ENCODE assay signal across 10 mouse cellular contexts in genomic region chr5:76869553-76869952, GRCm38 (mm10). TPM values are rescaled to one million over a fixed set of nuclear protein-coding genes. Genes with fewer than 3 reads are reported as not detected.
DNase-seq lines count a peak whose midpoint lies in the region; ATAC-seq lines count a peak whose summit lies in the region.
"Had no signal": no experiment of that assay in that cellular context is flagged by ENCODE, and none has a peak within 500 bp of the region (broad histone marks: within the 10 kb centered on the region; RNA-seq: fewer than 3 reads in every experiment).

No protein-coding gene starts in this region.

- DNase-seq in kidney, adult 11 months: no peak
- no peak for DNase-seq in intestine, embryonic 14.5 days (ENCODE audit: low spot score)
- DNase-seq in midbrain, embryonic 14.5 days: no peak
- DNase-seq in ovary, adult 18-20 months (ENCODE audit: low spot score): no peak
- DNase-seq in left cerebral cortex, adult 9 months (ENCODE audit: low spot score in 2 of 2): no peak
- DNase-seq: cerebellum, adult 2 months; heart, adult 11 months had no signal

- 60% methylated on average over 6 of the region's 6 CpGs for WGBS in kidney, embryonic 14.5 days
- 66% methylated on average over 6 of the region's 6 CpGs for WGBS in intestine, embryonic 14.5 days
- WGBS in midbrain, embryonic 14.5 days: 47% methylated on average over 6 of the region's 6 CpGs

- no peaks in the 10 kb centered on the region for H3K27me3 ChIP-seq in kidney, embryonic 14.5 days (ENCODE audit: control insufficient read depth, insufficient read depth, low read length)
- H3K27me3 ChIP-seq in intestine, embryonic 14.5 days (replicated peaks; ENCODE audit: control insufficient read depth, insufficient read depth, low read length): no peaks in the 10 kb centered on the region
- H3K27me3 ChIP-seq in midbrain, embryonic 14.5 days (ENCODE audit: control insufficient read depth, insufficient read depth, low read length): no peaks in the 10 kb centered on the region

- ATAC-seq in kidney, embryonic 14.5 days (ENCODE audit: low FRiP score, low TSS enrichment): no peak
- ATAC-seq in common myeloid progenitor, adult 5-6 weeks (replicated peaks; ENCODE audit: low read depth, poor library complexity, severe bottlenecking): 0 out of 2 replicates have a peak, but pooled peaks have one; percentile 53
- ATAC-seq in intestine, embryonic 14.5 days (replicated peaks; ENCODE audit: low FRiP score, low TSS enrichment, low read depth): no peak
- ATAC-seq in midbrain, embryonic 14.5 days (ENCODE audit: low FRiP score, low TSS enrichment): no peak
- ATAC-seq in activated CD4-positive, CD25-positive, alpha-beta regulatory T cell, adult 4 months: no peak

- peak overlapping the region; percentile 43 for H3K4me2 ChIP-seq in kidney, embryonic 14.5 days (replicated peaks; ENCODE audit: low read depth, low read length)
- H3K4me2 ChIP-seq in intestine, embryonic 14.5 days (ENCODE audit: low read length): peak overlapping the region; percentile 47
- peak overlapping the region; percentile 32; the same call in 1 of the 2 replicates for H3K4me2 ChIP-seq in midbrain, embryonic 14.5 days (ENCODE audit: low read length)

- H3K4me1 ChIP-seq in kidney, embryonic 14.5 days (ENCODE audit: control insufficient read depth, insufficient read depth, low read length): no peaks in the 10 kb centered on the region
- H3K4me1 ChIP-seq in intestine, embryonic 14.5 days (replicated peaks; ENCODE audit: control insufficient read depth, insufficient read depth, low read length): 0 out of 2 replicates have a peak, but pooled peaks cover 3% of the 10 kb centered on the region
- H3K4me1 ChIP-seq in midbrain, embryonic 14.5 days (ENCODE audit: control insufficient read depth, insufficient read depth, low read length): peaks cover 4% of the 10 kb centered on the region; the same call in 1 of the 2 replicates

- peaks cover 31% of the 10 kb centered on the region for H3K36me3 ChIP-seq in kidney, embryonic 14.5 days (ENCODE audit: control insufficient read depth, insufficient read depth, low read length)
- peaks cover 39% of the 10 kb centered on the region for H3K36me3 ChIP-seq in intestine, embryonic 14.5 days (ENCODE audit: control insufficient read depth, insufficient read depth, low read length)
- peaks cover 78% of the 10 kb centered on the region for H3K36me3 ChIP-seq in midbrain, embryonic 14.5 days (ENCODE audit: control insufficient read depth, insufficient read depth, low read length)

- no peaks in the 10 kb centered on the region for H3K9me3 ChIP-seq in kidney, embryonic 14.5 days (ENCODE audit: control insufficient read depth, low read length)
- no peaks in the 10 kb centered on the region for H3K9me3 ChIP-seq in intestine, embryonic 14.5 days (ENCODE audit: control insufficient read depth, low read length)
- no peaks in the 10 kb centered on the region for H3K9me3 ChIP-seq in midbrain, embryonic 14.5 days (ENCODE audit: control insufficient read depth, low read length)

- peak overlapping the region; percentile 32; the same call in 1 of the 2 replicates for H3K4me3 ChIP-seq in kidney, embryonic 14.5 days (ENCODE audit: low read length)
- H3K4me3 ChIP-seq in intestine, embryonic 14.5 days (ENCODE audit: low read depth, low read length): peak overlapping the region; percentile 33; the same call in 1 of the 2 replicates
- H3K4me3 ChIP-seq in midbrain, embryonic 14.5 days (replicated peaks; ENCODE audit: low read depth, low read length): no peak overlapping the region

- H3K9ac ChIP-seq in kidney, embryonic 14.5 days (ENCODE audit: low read depth, low read length): no peak overlapping the region
- 0 out of 2 replicates have a peak overlapping the region, but pooled peaks have one; percentile 13 for H3K9ac ChIP-seq in intestine, embryonic 14.5 days (ENCODE audit: low read length)
- H3K9ac ChIP-seq in midbrain, embryonic 14.5 days (replicated peaks; ENCODE audit: low read length): no peak overlapping the region

- no peak overlapping the region for H3K27ac ChIP-seq in kidney, embryonic 14.5 days (ENCODE audit: low read depth, low read length)
- H3K27ac ChIP-seq in intestine, embryonic 14.5 days (ENCODE audit: low read depth): no peak overlapping the region
- H3K27ac ChIP-seq in midbrain, embryonic 14.5 days (replicated peaks; ENCODE audit: low read depth, low read length): no peak overlapping the region

RNA-seq across cellular contexts. Expression of gene Aasdh, which starts 35.8 kb away (rescaled TPM):
- polyA plus RNA-seq in kidney, embryonic 14.5 days (2014; fragmentation: Nextera tagmentation; extraction: Ambion mirVana): 13.2 and 20.8 TPM in 2 replicates
- 33.4 and 46.2 TPM in 2 replicates for total RNA-seq in common myeloid progenitor, adult 5-6 weeks (2017)
- polyA plus RNA-seq in intestine, embryonic 14.5 days (2014; fragmentation: Nextera tagmentation; extraction: Ambion mirVana): 18.2 and 25.4 TPM in 2 replicates
- polyA plus RNA-seq in midbrain, embryonic 14.5 days (2014; fragmentation: Nextera tagmentation; extraction: Ambion mirVana): 16.2 and 19.5 TPM in 2 replicates
- polyA plus RNA-seq in activated CD4-positive, CD25-positive, alpha-beta regulatory T cell, adult 4 months (2017; shearing (Covaris generic)): 10 to 100 TPM in 1 of 2 experiments, 1 to 10 TPM in 1; 9.3 to 16.3 TPM
